Mouse (Mus musculus): ENCODE results near the gene Atp1a3.

DNA sequence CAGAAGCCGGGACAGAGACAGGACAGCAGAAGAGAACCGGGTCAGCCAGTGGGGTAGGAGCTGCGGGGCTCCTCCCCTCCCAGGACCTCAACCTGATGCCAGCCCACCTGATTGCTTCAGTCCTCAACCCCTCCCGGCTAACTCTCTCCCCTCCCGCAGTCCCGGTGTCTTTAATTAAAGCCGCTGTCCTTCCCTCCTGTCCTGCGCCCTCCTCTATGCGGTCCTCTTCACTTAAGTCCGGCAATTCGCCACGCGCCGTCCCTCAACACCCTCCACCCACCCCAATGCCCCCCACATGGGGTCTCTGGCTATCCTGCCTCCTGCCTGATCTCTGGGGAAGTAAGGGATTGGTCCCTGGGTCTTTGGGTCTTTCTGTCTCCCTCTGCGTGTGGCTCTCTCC is 74.1 kb downstream of the Atp1a3 start:
- no peak for TF ChIP-seq CTCF (IDR thresholded peaks at IDR 0.05; ENCODE audit: extremely low read depth, insufficient read depth, insufficient read length, insufficient replicate concordance)
- TF ChIP-seq POLR2A (IDR thresholded peaks at IDR 0.05; ENCODE audit: low read depth, low read length), result no peak
